Mouse (Mus musculus) liver, embryonic 16.5 days (tissue): Measurements from ENCODE around the gene Wnk2. TPM values are rescaled to one million over a fixed set of nuclear protein-coding genes. Genes with fewer than 3 reads are reported as not detected.
A peak's percentile ranks its signal among the peaks of the same experiment; 100 is the strongest.

Experiments
- ATAC-seq: fragments of 200-750 bp; cut with Nextera tagmentation; 2 replicates; pipeline ENCODE4 v1.8.0; 2017; ENCODE audit warnings: low read depth, mild to moderate bottlenecking, moderate number of reproducible peaks, moderate library complexity
- H3K27ac ChIP-seq: fragments of 300-500 bp; sonication (generic); 2 replicates; pipeline ENCODE4 v1.5.1; 2014; ENCODE audit warnings: mild to moderate bottlenecking, low read length
- H3K27me3 ChIP-seq: fragments of 300-500 bp; sonication (generic); 2 replicates; pipeline ENCODE4 v1.6.1; 2014; ENCODE audit warnings: low read depth, low read length, mixed read lengths; ENCODE audit not compliant: control insufficient read depth, insufficient read depth
- H3K36me3 ChIP-seq: fragments of 300-500 bp; sonication (generic); 2 replicates; pipeline ENCODE4 v1.6.1; 2014; ENCODE audit warnings: mild to moderate bottlenecking; ENCODE audit not compliant: control insufficient read depth, insufficient read depth
- H3K4me1 ChIP-seq: fragments of 300-500 bp; sonication (generic); 2 replicates; pipeline ENCODE4 v1.6.1; 2014; ENCODE audit warnings: low read depth, low read length, mixed read lengths; ENCODE audit not compliant: control insufficient read depth
- H3K4me2 ChIP-seq: fragments of 300-500 bp; sonication (generic); 2 replicates; pipeline ENCODE4 v1.6.1; 2014; ENCODE audit warnings: low read depth, low read length, mixed read lengths
- H3K4me3 ChIP-seq: fragments of 300-500 bp; sonication (generic); 2 replicates; pipeline ENCODE4 v1.5.1; 2014; ENCODE audit warnings: low read depth, mild to moderate bottlenecking, low read length
- H3K9ac ChIP-seq: fragments of 300-500 bp; sonication (generic); 2 replicates; pipeline ENCODE4 v1.6.1; 2014; ENCODE audit warnings: low read depth, low read length
- H3K9me3 ChIP-seq: fragments of 300-500 bp; sonication (generic); replicated peaks from 2 replicates; pipeline ENCODE4 v1.6.1; 2016; ENCODE audit warnings: low read length; ENCODE audit not compliant: control insufficient read depth
- WGBS: fragments of 180-500 bp; shearing (Covaris S2); extraction: QIAGEN DNeasy Blood & Tissue Kit; methylation state at CpG from one replicate; pipeline ENCODE4 v1.1.7; 2014; ENCODE audit not compliant: insufficient replicate concordance; 5-methylcytosine and 5-hydroxymethylcytosine counted together
- polyA plus RNA-seq: library from polyadenylated mRNA; unstranded; fragments of >200 nt; fragmentation: Nextera tagmentation; extraction: Ambion mirVana; gene quantifications from 2 replicates; pipeline ENCODE4 v1.2.1, GENCODE M21; 2015

Wnk2 gene
- 0.08 and 0.15 TPM in 2 replicates for polyA plus RNA-seq

GRCm38 (mm10) chr13:49147858-49148226 lies at the start of gene Wnk2:
Gene Wnk2 (minus strand): TSS chr13:49148014.
- Histone ChIP-seq H3K9me3 (no peaks in the 10 kb centered on the region), H3K4me3 (peak within 1 kb of the TSS; percentile 57), H3K36me3 (no peaks in the 10 kb centered on the region), H3K4me1 (peaks cover 6% of the 10 kb centered on the region), H3K27me3 (peaks cover 56% of the 10 kb centered on the region), H3K9ac (peak within 1 kb of the TSS; percentile 24; the same call in 1 of the 2 replicates), H3K27ac (no peak within 1 kb of the TSS), H3K4me2 (peak within 1 kb of the TSS; percentile 74)
- under 1% methylated on average over 37 of the region's 43 CpGs for WGBS
- peak; percentile 69 for ATAC-seq

DNA sequence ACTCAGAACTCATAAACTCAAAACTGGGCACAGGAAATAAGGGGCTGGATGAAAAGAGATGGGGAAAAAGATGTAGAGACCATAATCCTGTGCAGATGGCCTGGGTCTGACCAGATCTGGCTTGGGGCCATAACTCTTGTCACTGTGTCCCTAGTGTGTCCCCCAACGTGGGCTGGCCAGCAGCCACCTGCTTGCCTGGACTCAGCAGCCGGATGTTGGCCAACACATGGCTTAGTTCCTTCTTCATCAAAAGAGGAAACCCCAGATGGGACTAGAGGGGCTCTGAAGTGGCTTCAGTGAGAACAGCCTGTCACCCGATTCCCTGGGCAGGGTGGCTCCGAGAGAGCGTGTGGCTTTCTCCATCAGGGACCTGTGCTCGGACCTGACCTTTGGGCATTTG lies 49.0 kb upstream of the Wnk2 start:
- Histone ChIP-seq H3K4me1 (peaks cover 16% of the 10 kb centered on the region), H3K9ac (no peak overlapping the region), H3K27ac (no peak overlapping the region; the same call in 1 of the 2 replicates), H3K4me3 (no peak overlapping the region), H3K27me3 (no peaks in the 10 kb centered on the region), H3K4me2 (no peak overlapping the region), H3K9me3 (no peaks in the 10 kb centered on the region), H3K36me3 (peaks cover 2% of the 10 kb centered on the region; the same call in 1 of the 2 replicates)
- ATAC-seq, result peak; percentile 19; the same call in 1 of the 2 replicates
- 23% methylated on average over 6 of the region's 6 CpGs for whole genome bisulfite sequencing

DNA sequence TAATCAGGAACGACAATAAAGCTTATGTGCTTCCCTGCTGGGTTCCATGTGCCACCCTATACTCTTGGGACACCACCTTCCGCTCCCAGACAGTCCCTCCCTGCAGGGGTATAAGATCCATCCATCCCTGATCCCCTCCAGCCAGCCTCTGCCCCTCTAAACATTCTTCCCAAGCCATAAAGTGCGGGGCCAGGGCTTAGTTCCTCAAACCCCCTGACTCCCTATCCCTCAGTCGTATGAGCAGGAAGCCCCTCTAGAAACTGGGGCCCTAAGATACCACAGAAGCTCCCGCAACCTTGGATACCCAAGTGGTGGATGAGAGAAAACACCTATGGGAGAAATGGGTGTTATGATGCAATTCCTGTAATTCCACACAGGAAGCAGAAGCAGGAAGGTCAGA lies 48.4 kb upstream of the Wnk2 start:
- Histone ChIP-seq H3K4me2 (no peak overlapping the region), H3K36me3 (peaks cover 2% of the 10 kb centered on the region; the same call in 1 of the 2 replicates), H3K4me1 (peaks cover 22% of the 10 kb centered on the region), H3K9me3 (no peaks in the 10 kb centered on the region), H3K9ac (no peak overlapping the region), H3K27ac (no peak overlapping the region; the same call in 1 of the 2 replicates), H3K4me3 (no peak overlapping the region), H3K27me3 (no peaks in the 10 kb centered on the region)
- ATAC-seq, result no peak
- 52% methylated on average over 5 of the region's 5 CpGs for WGBS

GRCm38 (mm10) chr13:49195651-49196050 lies 47.8 kb upstream of the Wnk2 start:
- WGBS, result 66% methylated on average over 7 of the region's 7 CpGs
- no peak overlapping the region for H3K9ac ChIP-seq
- no peak overlapping the region for H3K4me2 ChIP-seq
- H3K27me3 ChIP-seq, result no peaks in the 10 kb centered on the region
- H3K4me1 ChIP-seq, result peaks cover 22% of the 10 kb centered on the region
- no peaks in the 10 kb centered on the region for H3K9me3 ChIP-seq
- H3K27ac ChIP-seq, result no peak overlapping the region
- ATAC-seq, result no peak
- H3K4me3 ChIP-seq, result no peak overlapping the region
- peaks cover 2% of the 10 kb centered on the region; the same call in 1 of the 2 replicates for H3K36me3 ChIP-seq

- no peaks in the 10 kb centered on the region for H3K27me3 ChIP-seq
- H3K9ac ChIP-seq, result no peak overlapping the region
- H3K4me1 ChIP-seq, result peaks cover 30% of the 10 kb centered on the region
- no peak for ATAC-seq
- H3K4me2 ChIP-seq, result no peak overlapping the region
- no peak overlapping the region for H3K27ac ChIP-seq
- H3K9me3 ChIP-seq, result no peaks in the 10 kb centered on the region
- H3K36me3 ChIP-seq, result peaks cover 2% of the 10 kb centered on the region; the same call in 1 of the 2 replicates
- no peak overlapping the region for H3K4me3 ChIP-seq
- 80% methylated on average over 13 of the region's 13 CpGs for WGBS
These were observed 47.0 kb upstream of the Wnk2 start for GRCm38 (mm10) chr13:49194811-49195210.

DNA sequence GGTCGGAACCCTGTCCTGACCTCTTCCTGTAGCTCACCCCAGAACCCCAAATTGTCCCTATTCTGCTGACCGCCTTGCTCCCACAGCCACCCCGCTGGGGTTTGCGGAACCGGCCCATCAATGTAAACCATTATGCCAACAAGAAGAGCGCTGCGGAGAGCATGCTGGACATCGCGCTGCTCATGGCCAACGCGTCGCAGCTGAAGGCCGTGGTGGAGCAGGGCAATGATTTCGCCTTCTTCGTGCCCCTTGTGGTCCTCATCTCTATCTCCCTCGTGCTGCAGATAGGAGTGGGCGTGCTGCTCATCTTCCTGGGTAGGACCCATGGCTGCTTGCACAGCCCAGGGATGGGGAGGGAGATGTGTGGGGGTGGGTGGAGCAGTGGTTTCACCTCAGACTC lies 45.8 kb upstream of the Wnk2 start:
- 75% methylated on average over 17 of the region's 17 CpGs for WGBS
- Histone ChIP-seq H3K4me1 (peaks cover 40% of the 10 kb centered on the region), H3K36me3 (peaks cover 2% of the 10 kb centered on the region; the same call in 1 of the 2 replicates)

GRCm38 (mm10) chr13:49192156-49192855 lies 44.5 kb upstream of the Wnk2 start:
- Histone ChIP-seq H3K4me1 (peaks cover 47% of the 10 kb centered on the region), H3K9me3 (no peaks in the 10 kb centered on the region), H3K4me2 (no peak overlapping the region), H3K36me3 (peaks cover 2% of the 10 kb centered on the region; the same call in 1 of the 2 replicates), H3K9ac (no peak overlapping the region), H3K27ac (peak overlapping the region; percentile 27; the same call in 1 of the 2 replicates), H3K27me3 (no peaks in the 10 kb centered on the region), H3K4me3 (no peak overlapping the region)
- WGBS, result 57% methylated on average over 16 of the region's 16 CpGs
- ATAC-seq, result no peak

More for the DNA sequence above, 45.8 kb upstream of the Wnk2 start:
- ATAC-seq, result no peak
- H3K27me3 ChIP-seq, result no peaks in the 10 kb centered on the region
- H3K9ac ChIP-seq, result no peak overlapping the region
- H3K4me3 ChIP-seq, result no peak overlapping the region
- no peak overlapping the region for H3K27ac ChIP-seq
- H3K4me2 ChIP-seq, result no peak overlapping the region
- no peaks in the 10 kb centered on the region for H3K9me3 ChIP-seq

DNA sequence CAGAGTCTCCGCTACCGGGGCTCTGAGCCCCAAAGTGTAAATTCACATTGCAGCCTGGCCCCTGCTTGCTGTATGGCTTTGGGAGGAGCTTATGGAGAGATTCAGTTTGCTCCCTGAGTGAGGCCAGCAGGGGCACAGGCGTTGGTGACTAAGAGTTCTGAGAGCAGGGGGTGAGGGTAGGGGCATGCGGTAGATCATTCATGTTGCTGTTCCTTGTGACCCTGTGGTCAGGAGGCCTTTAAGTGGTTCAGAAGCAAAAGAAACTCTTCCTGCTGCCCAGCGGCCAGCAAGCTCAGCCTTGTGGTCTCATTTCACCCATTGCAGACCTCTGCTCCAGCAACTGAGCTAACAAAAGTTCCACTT lies 43.8 kb upstream of the Wnk2 start:
- 28% methylated on average over 5 of the region's 5 CpGs for WGBS
- Histone ChIP-seq H3K27ac (0 out of 2 replicates have a peak overlapping the region, but pooled peaks have one; percentile 17), H3K36me3 (peaks cover 2% of the 10 kb centered on the region; the same call in 1 of the 2 replicates), H3K9me3 (no peaks in the 10 kb centered on the region), H3K9ac (no peak overlapping the region), H3K4me1 (peaks cover 53% of the 10 kb centered on the region), H3K4me2 (no peak overlapping the region), H3K4me3 (no peak overlapping the region), H3K27me3 (no peaks in the 10 kb centered on the region)
- no peak for ATAC-seq
